Mouse (Mus musculus): Measurements from ENCODE around the gene Alkbh8. TPM values are rescaled to one million over a fixed set of nuclear protein-coding genes. Genes with fewer than 3 reads are reported as not detected.

Alkbh8 gene
- polyA plus RNA-seq (2017; shearing (Covaris generic)): 23.5 TPM

DNA sequence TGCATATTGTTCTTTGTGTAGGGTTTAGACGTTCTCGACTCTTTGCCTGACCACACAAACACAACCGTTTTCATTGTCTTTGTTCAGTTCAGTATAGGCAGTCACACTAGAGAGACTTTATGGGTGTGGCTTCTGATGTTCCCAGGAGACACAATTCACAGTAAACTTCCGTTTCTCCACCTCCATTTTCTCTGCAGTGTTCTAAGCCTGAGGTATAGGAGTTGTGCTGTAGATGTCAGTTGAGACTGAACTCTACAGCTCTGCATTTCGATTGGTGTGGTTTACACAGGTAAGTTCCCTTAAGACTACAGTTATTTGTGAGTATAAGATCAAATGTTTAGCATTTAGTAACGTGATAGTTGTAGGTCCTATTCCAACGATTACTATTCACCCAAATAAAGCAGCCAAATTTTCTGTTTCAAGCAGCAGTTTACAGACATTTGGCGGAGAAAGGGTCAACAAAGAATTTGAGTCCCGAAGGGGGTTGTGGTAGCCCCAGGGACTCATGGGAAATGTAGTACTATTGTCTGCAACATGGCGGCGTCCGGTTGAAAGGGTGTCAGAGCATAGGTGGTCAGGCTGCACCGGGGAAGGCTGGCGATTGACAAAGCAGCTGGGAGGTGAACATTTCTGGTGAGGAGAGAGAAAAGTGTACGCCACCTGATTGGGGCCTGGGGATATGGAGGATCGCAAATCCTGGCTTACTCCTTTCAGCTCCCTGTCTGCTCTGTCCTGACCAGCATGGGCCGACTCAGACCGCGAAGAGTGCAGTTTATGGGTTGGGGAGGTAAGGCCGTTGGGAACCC, at the start of gene Alkbh8:
Alkbh8 (plus strand) TSS at position 179 of the 806 bp plus-strand sequence.

DNA sequence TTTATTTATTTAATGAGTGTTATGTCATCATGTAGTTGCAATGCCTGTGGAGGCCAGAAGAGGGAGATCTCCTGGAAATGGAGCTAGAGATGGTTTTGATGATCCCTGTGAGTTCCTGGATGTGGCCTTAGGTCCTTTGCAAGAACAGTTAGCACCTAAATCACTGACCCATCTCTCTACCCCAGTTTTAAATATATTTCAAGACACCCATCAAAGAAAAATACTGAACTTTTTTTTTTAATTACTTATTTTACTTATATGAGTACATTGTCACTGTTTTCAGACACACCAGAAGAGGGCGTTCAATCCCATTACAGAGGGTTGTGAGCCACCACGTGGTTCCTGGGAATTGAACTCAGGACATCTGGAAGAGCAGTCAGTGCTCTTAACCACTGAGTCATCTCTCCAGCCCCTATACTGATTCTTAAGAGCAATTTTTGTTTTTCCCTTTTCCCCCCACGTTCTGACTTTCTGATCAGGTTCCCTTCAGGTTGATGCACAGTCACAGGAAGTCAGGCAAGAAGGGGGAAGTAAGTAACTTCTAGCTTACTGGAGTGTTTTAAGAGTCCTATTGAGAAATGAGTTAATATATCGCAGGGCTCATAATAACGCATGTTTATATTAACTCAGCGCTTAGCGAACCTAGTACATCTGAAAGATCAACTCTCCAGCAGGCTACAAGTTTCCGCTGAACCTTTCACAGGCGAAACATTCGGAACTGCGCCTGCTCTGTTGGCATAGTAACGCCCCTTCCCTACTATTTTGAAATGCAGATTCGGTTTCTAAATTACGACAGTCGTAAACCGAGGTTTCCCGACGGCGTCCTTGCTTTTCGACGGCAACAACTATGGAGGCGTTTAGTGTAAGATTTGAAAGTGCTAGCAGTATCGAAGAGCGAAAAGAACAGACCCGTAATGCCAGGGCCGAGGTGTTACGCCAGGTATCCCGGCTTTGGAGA, 68.6 kb downstream of the Alkbh8 start, which contains the start of gene Cwf19l2:
Cwf19l2 (plus strand) TSS at position 342 of the 958 bp plus-strand sequence.

Other genes starting within 250 kb of the Alkbh8 start
- 21.8 TPM for gene Cwf19l2, start 68.5 kb downstream of the Alkbh8 start, polyA plus RNA-seq (2017; shearing (Covaris generic))
- gene Gucy1a2, start 197.6 kb downstream of the Alkbh8 start, polyA plus RNA-seq (2017; shearing (Covaris generic)): 0.09 TPM